Mouse (Mus musculus) brown adipose tissue, adult 24 weeks (tissue): Measurements from ENCODE around the gene Barx1. TPM values are rescaled to one million over a fixed set of nuclear protein-coding genes. Genes with fewer than 3 reads are reported as not detected.

Experiments
- polyA plus RNA-seq: library from polyadenylated mRNA; stranded (reverse); fragments of >200 nt; gene quantifications from 2 replicates; pipeline ENCODE4 v1.2.4, GENCODE M21; 2012; ENCODE audit not compliant: missing spikeins, insufficient read depth, insufficient read length

The Barx1 gene
- polyA plus RNA-seq, 1 experiment, result not detected

Other genes with a start within 250 kb of the Barx1 start
- 0.71 and 2.9 TPM in 2 replicates for gene Zfp169, start 149.5 kb upstream of the Barx1 start, polyA plus RNA-seq
- not detected in 2 replicates for gene A830005F24Rik, start 149.4 kb upstream of the Barx1 start, polyA plus RNA-seq
- gene Ptpdc1, start 37.3 kb upstream of the Barx1 start, polyA plus RNA-seq, result 2.4 and 3.1 TPM in 2 replicates
- 15.4 and 15.7 TPM in 2 replicates for gene Phf2, start 208.1 kb downstream of the Barx1 start, polyA plus RNA-seq